Mouse (Mus musculus): ENCODE data around the gene Trim72. TPM values are rescaled to one million over a fixed set of nuclear protein-coding genes. Genes with fewer than 3 reads are reported as not detected.
"Not testable (repeated sequence)": the region's sequence is repeated elsewhere in the genome, so short reads cannot be mapped to it uniquely, and the experiment has no call there.

Trim72 gene
- total and polyA plus RNA-seq, 3 experiments: 0.13 TPM; not detected in 2

DNA sequence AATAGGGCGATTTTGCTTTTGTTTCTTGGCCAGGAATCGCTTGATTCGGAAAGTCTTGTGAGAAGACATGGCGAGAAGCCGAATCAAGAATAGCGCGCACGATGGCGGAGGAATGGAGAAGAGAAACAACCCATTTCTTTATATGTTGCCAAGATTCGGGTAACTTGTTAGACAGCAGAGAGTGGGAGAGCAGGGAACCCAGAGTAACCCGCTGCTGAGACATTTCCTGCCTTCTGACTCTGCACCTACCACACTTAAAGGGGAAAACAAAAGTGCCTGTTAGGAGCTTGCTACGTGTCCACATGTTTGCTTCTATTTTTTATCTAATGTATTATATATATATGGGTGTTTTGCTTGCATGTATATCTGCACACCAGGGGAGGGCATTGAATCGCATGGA lies 9.4 kb downstream of the Trim72 start:
- Histone ChIP-seq H3K4me3 (replicated peaks in 1 of 3; ENCODE audit: low read depth in 2 of 3, low read length in 2 of 3, poor library complexity in 1 of 3) (no peak overlapping the region), H3K79me2 (replicated peaks; ENCODE audit: control insufficient read depth, extremely low read depth, insufficient read depth, poor library complexity, severe bottlenecking) (no peaks in the 10 kb centered on the region), H3K4me2 (ENCODE audit: insufficient read depth, low read depth, poor library complexity, severe bottlenecking) (no peak overlapping the region), H3K9me3 (replicated peaks; ENCODE audit: low read length) (no peaks in the 10 kb centered on the region), H3K27me3 (replicated peaks) (no peaks in the 10 kb centered on the region), H3K9ac (ENCODE audit: insufficient read depth, low read depth) (no peak overlapping the region), H3K4me1 (ENCODE audit: control insufficient read depth in 1 of 2, insufficient read depth in 2 of 2) (no peaks in the 10 kb centered on the region), H3K36me3 (replicated peaks in 1 of 2; ENCODE audit: control insufficient read depth in 1 of 2, insufficient read depth in 1 of 2, low read length in 1 of 2) (no peaks in the 10 kb centered on the region), H3K27ac (ENCODE audit: insufficient read depth, low read depth) (no peak overlapping the region)
- TF ChIP-seq TCF12 (IDR thresholded peaks at IDR 0.05; ENCODE audit: low read depth, low read length): no peak
- TF ChIP-seq MAFK (IDR thresholded peaks at IDR 0.05; ENCODE audit: insufficient replicate concordance, low read length): no peak
- TF ChIP-seq BHLHE40 (IDR thresholded peaks at IDR 0.05; ENCODE audit: low read depth, low read length): no peak
- no peak for TF ChIP-seq ZNF384 (IDR thresholded peaks at IDR 0.05; ENCODE audit: low read depth, low read length)
- no peak for TF ChIP-seq HCFC1 (IDR thresholded peaks at IDR 0.05; ENCODE audit: low read depth, low read length)
- no peak for TF ChIP-seq ZC3H11A (IDR thresholded peaks at IDR 0.05; ENCODE audit: low read depth, low read length)
- no peak for TF ChIP-seq JUN (IDR thresholded peaks at IDR 0.05; ENCODE audit: insufficient read depth, low read depth, low read length)
- no peak for TF ChIP-seq CTCF (conservative IDR thresholded peaks at IDR 0.05 in 1 of 2, IDR thresholded peaks at IDR 0.05 in 1 of 2; ENCODE audit: low read depth in 2 of 2, low read length in 2 of 2)
- no peak for DNase-seq (ENCODE audit: extremely low read depth)
- in situ Hi-C loops (cut with MboI; ENCODE audit: low pct_ligation_motif_present, low pct_unique_long_range_greater_than_20kb, low sequenced_read_pairs): no loop called here
- dilution Hi-C loops (cut with MboI; ENCODE audit: extremely low pct_ligation_motif_present, extremely low pct_unique_long_range_greater_than_20kb, low sequenced_read_pairs): no loop called here

DNA sequence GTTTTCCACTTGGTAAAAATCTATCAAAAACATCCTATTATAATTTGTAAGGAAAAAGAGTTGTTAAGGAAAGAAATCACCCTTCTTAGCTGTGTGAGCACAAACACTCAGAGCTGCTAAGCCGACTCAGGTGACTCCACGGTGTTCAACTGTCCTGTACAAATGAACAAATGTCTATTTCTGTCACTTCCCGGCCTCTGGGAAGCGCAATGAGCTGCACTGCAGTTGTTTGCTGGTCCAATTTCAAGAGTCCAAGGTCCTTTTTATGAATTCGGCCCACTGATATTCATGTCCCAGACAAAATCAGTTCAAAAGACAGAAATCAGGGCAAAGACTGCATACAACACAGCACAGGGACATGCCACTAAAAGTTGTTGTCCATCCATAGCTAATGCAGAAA lies 12.4 kb downstream of the Trim72 start:
- H3K4me3 ChIP-seq (replicated peaks in 1 of 3; ENCODE audit: low read depth in 2 of 3, low read length in 2 of 3, poor library complexity in 1 of 3); H3K4me1 ChIP-seq (ENCODE audit: control insufficient read depth in 1 of 2, insufficient read depth in 2 of 2); H3K4me2 ChIP-seq (ENCODE audit: insufficient read depth, low read depth, poor library complexity, severe bottlenecking); H3K9ac ChIP-seq (ENCODE audit: insufficient read depth, low read depth); DNase-seq (ENCODE audit: extremely low read depth); H3K79me2 ChIP-seq (replicated peaks; ENCODE audit: control insufficient read depth, extremely low read depth, insufficient read depth, poor library complexity, severe bottlenecking); H3K27ac ChIP-seq (ENCODE audit: insufficient read depth, low read depth); H3K27me3 ChIP-seq (replicated peaks); dilution Hi-C loops (cut with MboI; ENCODE audit: extremely low pct_ligation_motif_present, extremely low pct_unique_long_range_greater_than_20kb, low sequenced_read_pairs); H3K9me3 ChIP-seq (replicated peaks; ENCODE audit: low read length); in situ Hi-C loops (cut with MboI; ENCODE audit: low pct_ligation_motif_present, low pct_unique_long_range_greater_than_20kb, low sequenced_read_pairs); H3K36me3 ChIP-seq (replicated peaks in 1 of 2; ENCODE audit: control insufficient read depth in 1 of 2, insufficient read depth in 1 of 2, low read length in 1 of 2): not testable (repeated sequence)

DNA sequence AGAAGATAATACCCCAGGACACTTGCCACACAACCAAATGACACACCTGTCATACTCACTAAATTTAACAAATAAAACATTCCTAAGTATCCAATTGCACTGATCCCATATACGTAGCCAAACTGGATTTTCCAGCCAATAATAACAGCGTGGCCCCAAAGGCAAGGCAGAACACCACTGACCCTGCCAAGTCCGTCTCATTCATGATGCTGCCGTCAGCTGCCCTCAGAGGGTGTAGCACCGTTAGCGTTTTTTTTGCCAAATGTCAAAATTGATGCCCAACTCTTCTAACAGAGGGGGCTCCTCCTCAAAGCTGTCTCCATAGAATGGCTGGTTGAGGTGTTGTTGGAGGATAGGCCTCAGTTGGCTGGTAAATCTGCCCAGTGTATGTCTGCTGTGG lies 12.9 kb downstream of the Trim72 start:
- TF ChIP-seq PAX5 (IDR thresholded peaks at IDR 0.05; ENCODE audit: low read length): no peak
- TF ChIP-seq JUND (conservative IDR thresholded peaks at IDR 0.05; ENCODE audit: low read depth, low read length): no peak
- TF ChIP-seq GABPA (IDR thresholded peaks at IDR 0.05; ENCODE audit: insufficient replicate concordance, low read depth, low read length): no peak
- no peak for TF ChIP-seq MYC (IDR thresholded peaks at IDR 0.05; ENCODE audit: low read depth, low read length)
- no peak overlapping the region for H3K4me3 ChIP-seq (replicated peaks in 1 of 3; ENCODE audit: low read depth in 2 of 3, low read length in 2 of 3, poor library complexity in 1 of 3)
- H3K27me3 ChIP-seq (replicated peaks): no peaks in the 10 kb centered on the region
- dilution Hi-C loops (cut with MboI; ENCODE audit: extremely low pct_ligation_motif_present, extremely low pct_unique_long_range_greater_than_20kb, low sequenced_read_pairs): no loop called here
- H3K4me1 ChIP-seq (ENCODE audit: control insufficient read depth in 1 of 2, insufficient read depth in 2 of 2): no peaks in the 10 kb centered on the region
- DNase-seq (ENCODE audit: extremely low read depth): no peak
- H3K27ac ChIP-seq (ENCODE audit: insufficient read depth, low read depth): no peak overlapping the region
- in situ Hi-C loops (cut with MboI; ENCODE audit: low pct_ligation_motif_present, low pct_unique_long_range_greater_than_20kb, low sequenced_read_pairs): no loop called here
- no peaks in the 10 kb centered on the region for H3K9me3 ChIP-seq (replicated peaks; ENCODE audit: low read length)
- H3K79me2 ChIP-seq (replicated peaks; ENCODE audit: control insufficient read depth, extremely low read depth, insufficient read depth, poor library complexity, severe bottlenecking): no peaks in the 10 kb centered on the region
- no peak overlapping the region for H3K9ac ChIP-seq (ENCODE audit: insufficient read depth, low read depth)
- no peak overlapping the region for H3K4me2 ChIP-seq (ENCODE audit: insufficient read depth, low read depth, poor library complexity, severe bottlenecking)
- no peaks in the 10 kb centered on the region for H3K36me3 ChIP-seq (replicated peaks in 1 of 2; ENCODE audit: control insufficient read depth in 1 of 2, insufficient read depth in 1 of 2, low read length in 1 of 2)
